Mouse (Mus musculus) spleen, embryonic (tissue): ENCODE measurements around the gene Mllt6.
"Not testable (repeated sequence)": the region's sequence is repeated elsewhere in the genome, so short reads cannot be mapped to it uniquely, and the experiment has no call there.

Source experiments
- CTCF ChIA-PET: fragments of 350-600 bp; sonication (Branson Sonifier 250); formaldehyde crosslinking; loops from one replicate; lab custom pipeline; 2022; lab: Charles Lee

Gene Mllt6

DNA sequence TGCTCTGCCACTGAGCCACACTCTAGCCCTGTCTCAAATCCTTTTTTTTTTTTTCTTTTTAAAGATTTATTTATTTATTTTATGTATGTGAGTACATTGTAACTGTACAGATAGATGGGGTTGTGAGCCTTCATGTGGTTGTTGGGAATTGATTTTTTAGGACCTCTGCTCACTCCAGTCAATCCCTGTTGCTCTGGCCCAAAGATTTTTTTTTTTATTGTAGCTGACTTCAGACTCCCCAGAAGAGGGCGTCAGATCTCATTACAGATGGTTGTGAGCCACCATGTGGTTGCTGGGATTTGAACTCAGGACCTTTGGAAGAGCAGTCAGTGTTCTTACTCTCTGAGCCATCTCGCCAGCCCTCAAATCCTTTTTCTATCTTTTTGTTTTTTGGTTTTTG lies 46.9 kb downstream of the Mllt6 start:
- CTCF ChIA-PET, result not testable (repeated sequence)

DNA sequence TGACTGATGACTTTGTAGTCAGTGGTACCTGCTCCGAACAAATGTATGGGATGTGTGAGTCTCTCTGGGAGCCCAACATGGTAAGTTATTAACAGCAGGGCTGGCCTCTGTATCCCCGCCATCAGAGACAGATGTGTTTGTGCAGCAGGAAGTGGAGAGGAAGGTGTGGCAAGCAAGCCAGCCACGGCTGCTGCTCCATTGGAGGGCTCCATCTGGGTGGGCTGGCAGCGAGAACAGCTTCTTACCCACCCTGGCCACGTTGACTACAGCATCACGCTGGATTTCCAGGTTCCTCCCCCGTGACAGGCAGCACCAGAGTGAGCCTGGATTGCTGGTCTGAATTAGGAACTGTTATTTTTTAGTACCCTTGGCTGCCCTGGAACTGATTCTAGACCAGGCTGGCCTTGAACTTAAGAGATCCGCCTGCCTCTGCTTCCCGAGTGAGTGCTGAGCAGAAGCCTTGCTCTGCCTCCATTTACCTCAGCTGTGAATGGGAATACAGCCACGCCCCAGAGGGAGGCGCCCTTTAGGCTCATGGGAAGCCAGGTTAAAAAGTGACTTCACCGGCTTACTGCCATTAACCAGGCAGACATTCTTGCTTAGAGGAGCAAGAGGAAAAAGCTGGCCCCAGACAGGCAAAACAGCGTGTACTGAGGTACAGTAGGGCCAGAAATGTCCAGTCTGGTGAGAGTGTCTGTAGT lies 48.1 kb downstream of the Mllt6 start:
- CTCF ChIA-PET, result no interaction called here

DNA sequence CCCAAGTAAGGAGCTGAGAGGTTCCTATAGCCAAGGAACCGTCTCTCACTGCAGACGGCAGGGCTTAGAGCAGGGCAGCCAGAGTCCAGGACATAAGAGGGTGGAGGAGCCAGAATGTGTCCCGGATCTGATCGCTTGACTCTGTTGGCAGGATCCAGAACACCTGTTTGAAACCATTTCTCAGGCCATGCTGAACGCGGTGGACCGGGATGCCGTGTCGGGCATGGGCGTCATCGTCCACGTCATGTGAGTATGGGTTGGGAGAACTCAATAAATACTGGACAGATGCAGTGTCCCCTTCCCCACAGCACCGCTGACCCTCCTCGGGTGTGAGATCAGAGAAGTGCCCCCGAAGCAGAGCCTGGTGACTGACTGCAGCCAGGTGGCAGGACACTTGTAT lies 49.1 kb downstream of the Mllt6 start:
- CTCF ChIA-PET, result no interaction called here

DNA sequence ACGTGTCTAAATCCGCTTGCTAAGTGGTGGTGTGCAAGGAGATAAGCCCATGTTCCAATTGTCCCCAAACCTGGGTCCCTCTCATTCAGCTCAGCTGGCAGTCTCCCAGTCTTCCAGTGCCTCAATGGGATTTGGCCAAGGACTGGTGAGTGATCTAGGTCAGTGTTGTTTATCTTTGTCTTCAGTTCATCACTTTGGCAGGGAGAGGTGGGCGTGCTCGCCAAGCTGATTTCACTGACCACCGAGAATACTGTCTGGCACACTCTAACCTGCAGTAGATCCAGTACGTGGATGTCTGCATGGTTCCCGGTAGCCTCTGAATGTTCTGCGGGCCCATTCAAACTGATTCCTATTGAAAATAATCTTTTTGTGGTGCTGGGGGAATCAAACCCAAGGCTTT lies 50.7 kb downstream of the Mllt6 start:
- CTCF ChIA-PET, result interaction anchor here (0.6 kb wide), 1 partner anchor 57 kb away, joined by 3 read pairs; no protein-coding TSS in a partner anchor

DNA sequence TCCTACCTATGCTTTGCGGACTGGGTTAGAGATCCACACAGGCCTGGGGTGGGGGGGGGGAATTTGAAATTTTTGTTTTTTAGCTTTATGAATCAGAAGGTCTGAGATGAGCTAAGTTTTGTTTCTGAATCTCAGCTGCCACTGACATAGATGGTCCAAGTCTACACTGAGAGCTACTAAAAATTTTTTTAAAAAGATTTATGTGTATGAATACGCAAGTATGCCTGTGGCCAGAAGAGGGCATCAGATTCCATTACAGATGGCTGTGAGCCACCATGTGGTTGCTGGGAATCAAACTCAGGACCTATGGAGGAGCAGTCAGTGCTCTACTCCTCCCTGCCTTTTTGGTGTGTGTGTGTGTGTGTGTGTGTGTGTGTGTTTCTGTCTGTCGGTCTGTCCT lies 51.1 kb downstream of the Mllt6 start:
- CTCF ChIA-PET, result interaction anchor here (0.6 kb wide), 1 partner anchor 56 kb away, joined by 3 read pairs; no protein-coding TSS in a partner anchor

DNA sequence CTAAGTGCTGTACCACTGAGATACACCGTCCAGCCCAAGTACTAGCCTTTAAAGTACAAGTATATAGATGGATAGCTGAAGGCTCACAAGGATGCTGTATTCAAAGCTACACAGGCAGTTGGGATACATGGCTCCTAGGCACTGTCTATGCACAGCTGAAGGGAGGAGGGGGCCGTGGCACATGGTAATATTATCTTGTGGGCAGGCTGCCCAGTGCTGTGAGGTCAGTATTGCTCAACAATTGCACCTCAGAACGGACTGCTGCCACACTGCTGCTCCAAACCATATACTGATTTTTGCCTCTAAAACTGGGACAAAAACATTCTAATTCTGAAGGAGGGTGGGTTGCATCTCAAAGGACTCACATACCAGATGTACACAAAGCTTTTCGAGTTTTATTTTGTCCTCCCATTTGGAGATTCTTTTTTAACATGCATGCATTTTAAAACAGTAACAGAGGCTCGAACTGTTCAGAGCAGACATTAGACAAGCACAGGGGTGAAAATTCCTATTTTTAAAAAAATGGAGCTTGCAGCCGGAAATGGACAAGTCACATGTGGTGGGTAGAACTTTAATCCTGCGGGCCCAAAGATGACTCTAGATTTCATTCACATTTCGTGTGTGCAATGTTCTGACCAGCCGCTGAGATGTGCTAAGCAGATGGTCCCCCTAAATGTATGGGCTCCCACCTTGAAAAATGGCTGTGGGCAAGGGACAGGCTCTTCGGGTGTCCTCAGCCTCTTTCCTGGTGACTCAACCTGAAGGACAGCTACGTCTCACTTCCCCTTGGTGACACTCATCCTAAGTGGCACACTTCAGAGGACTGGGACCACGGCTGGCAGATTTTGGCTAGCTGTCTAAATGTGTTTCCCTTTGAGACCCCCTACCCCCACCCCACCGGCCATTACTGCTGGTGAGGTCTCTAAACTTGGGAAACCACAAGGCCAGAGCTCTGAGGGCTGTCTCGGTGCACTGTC lies 51.9 kb downstream of the Mllt6 start:
- CTCF ChIA-PET, result interaction anchor here (0.6 kb wide), 1 partner anchor 23 kb away, joined by 5 read pairs; no protein-coding TSS in a partner anchor

DNA sequence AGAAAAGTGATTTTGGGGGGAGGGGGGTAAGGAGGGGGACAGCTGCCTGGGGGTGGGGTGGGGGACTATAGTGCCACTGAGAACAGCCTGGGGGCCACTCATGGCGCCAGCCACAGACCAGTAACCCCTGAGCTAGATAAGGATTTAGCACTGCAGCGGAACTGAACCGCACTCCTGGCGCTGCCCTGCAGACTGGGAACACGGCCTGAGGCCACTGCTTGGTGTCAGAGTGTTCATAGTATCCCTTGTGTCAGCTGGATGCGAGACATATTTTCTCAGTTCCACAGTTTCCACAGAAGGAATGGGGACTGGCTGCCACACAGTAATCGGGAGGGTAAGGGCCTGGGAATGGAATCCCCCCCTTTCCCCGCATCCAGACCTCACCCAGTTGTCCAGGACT lies 52.8 kb downstream of the Mllt6 start:
- CTCF ChIA-PET, result no interaction called here

DNA sequence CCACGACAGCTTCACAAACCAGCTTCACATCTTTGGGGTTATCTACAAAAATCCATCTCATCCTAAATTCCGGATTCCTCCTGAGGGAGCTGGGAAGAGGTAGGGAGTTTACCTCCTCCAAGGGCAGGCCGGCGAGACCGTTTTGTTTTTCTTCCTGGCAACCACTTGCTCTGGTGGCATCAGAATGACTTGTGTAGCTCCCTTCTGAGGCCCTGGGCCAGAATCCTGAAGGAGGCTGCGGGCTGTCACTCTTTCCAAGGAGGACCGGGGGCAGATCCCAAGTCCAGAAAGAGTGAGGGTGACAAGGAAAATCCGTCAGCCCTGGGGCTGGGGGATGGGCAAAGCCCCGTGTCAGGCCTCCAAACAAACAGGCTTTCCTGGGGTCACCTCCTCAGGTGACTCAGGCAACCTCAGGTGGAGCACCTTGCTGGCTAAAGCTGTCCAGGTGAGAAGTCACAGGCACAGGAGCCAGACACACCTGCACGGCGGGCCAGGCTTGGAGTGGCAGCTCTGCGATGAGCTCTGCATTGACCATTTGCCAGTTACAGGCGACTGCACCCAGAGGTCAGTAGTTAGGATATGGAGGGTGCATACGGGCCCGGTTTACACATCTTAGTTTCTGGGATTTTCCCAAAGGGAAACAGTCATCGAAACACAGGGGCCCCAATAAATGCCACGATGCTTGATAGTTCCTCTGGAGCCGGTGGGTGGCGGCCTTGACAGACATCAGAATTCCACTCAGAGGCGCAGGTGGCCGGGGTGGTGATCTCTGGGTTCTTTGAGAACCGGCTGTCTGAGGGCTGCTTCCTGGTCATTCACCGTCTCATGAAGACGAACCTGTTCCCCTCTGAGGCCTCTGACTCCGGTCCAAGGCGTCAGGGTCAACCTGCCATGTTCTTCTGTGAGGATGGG lies 54.4 kb downstream of the Mllt6 start:
- CTCF ChIA-PET, result interaction anchor here (0.8 kb wide), 1 partner anchor 9 kb away, joined by 3 read pairs; no protein-coding TSS in a partner anchor

DNA sequence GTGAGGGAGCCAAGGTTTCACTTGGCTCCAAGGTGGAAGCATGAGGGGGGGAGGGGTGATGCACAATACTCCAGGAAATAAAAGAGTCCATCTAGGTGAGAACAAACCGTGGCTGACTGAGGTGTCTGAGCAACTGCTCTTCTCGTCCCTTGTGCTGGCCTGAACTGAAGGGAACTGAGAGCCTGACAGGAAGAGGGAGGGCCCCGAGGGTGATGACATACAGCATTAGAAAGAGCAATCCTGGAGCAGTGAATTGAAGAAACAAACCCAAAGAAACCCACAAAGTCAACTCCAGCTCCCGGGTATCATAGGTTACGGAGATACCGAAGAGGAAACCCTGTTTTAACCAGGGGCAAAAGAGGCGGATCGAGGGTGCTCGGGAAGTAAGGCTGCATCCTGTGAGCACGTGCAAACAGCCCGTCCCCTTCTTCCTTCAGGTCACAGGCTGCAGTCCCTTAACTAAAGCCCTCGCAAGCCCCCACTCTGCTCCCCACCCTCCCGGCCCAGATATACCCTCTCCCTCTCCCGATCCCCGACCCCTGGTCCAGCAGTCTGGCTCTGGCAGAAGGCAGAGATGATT lies 55.2 kb downstream of the Mllt6 start:
- CTCF ChIA-PET, result no interaction called here

DNA sequence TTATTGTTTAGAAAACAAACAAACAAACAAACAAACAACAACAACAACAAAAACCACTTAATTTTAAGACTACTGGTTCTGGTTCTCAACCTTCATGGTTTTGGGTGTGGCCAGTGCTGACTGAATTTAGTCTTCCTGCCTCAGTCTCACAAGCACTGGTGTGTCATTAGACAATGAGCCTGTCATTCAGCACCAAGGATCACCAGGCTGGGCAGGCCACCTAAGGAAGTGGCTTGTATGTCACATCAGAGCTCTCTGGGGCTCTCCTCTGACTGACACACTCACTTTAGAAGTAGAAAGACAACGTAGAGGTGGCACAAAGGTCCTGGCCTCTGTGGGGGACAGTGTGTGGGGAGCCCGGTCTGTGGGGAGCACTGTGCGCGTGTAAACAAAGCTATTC lies 55.8 kb downstream of the Mllt6 start:
- CTCF ChIA-PET, result no interaction called here

DNA sequence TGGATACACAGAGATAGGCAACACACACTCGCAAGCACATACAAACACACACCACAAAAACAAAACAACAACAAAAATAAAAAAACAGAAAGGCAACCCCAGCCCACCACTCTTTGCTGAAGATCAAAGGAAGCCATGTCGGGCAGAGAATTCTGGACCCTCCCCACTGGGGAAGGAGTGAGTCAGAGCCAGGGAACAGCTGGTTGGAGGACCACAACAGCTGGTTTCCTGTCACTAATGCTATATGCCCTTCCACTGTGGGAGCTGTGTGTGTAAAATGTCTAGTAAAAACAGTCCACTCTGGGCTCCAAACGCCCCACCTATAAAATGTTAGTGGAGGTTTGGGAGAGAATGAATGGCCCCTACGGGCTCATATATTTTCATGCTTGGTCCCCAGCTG lies 58.1 kb downstream of the Mllt6 start:
- CTCF ChIA-PET, result no interaction called here

DNA sequence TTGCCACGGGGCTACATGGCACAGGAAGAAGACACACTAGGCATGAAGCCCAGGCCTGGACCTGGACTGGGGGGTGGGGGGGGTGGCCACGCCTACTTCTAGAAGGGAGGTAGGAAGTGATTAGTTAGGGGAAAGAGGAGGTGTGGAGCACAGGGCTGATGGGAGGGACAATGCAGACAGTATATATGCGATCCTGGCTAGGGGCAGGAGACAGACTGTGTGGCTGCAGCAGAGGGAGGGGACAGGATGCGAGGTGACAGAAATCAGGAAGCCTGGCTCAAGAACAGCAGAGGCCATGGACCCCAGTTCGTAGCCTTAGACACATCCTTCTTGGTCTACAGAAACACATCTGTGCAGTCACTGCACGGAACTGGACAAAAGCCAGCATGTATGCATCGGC lies 60.5 kb downstream of the Mllt6 start:
- CTCF ChIA-PET, result no interaction called here

DNA sequence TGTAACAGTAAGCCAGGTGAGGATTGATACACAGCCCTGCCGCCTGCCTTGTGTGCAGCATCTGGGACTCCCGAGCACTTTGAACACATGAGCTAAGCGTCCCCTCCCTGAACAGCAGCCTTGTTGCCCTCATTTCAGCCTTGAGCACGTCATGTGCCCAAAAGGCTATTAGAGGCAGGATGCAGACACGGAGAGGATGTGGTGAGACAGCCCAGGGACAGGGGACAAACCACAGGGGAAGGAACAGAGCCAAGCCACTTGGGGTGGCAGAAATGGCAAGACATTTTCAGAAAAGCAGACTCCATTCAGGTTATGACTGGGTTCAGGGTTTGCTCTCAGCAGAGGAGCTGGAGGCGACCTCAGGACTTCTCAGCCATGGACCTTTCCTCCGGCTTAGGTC lies 65.1 kb downstream of the Mllt6 start:
- CTCF ChIA-PET, result no interaction called here

DNA sequence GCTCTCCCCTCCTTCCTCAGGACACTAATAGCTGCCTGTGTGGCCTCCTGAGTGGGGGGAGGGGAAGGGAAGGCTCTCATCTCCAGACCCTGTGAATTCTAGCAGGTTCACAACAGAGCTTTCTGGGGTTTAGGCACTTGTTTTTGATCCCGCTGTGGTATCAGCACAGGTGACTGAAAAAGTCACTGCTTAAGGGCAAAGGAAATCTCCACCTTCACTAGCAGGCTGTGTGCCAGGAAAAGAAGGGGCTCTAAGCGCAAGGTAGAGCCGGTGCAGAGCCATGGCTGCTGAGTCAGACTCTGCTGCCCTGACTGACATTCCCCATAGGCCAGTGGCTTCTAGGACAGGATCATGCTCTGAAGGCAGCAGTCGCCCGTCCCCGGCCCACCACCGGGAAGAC lies 65.5 kb downstream of the Mllt6 start:
- CTCF ChIA-PET, result no interaction called here

DNA sequence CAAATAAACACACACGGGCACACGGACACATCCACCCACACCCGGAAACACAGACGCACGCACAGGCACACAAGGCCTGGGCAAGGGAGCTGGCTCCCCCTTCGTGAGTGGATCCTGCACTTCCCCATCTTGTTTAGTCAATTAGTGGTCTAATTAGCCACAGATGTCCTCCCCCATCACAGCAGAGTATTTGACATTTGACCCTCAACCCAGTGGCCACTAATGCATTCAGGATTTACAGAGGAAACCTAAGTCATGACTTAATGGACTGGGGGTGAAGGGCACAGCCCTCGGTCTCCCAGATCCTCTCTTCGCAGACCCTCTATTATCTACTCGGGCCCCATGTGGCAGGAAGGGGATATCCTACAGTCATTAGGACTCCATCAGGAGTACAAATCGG lies 70.5 kb downstream of the Mllt6 start:
- CTCF ChIA-PET, result interaction anchor here (0.7 kb wide), 1 partner anchor 58 kb away, joined by 4 read pairs; no protein-coding TSS in a partner anchor

DNA sequence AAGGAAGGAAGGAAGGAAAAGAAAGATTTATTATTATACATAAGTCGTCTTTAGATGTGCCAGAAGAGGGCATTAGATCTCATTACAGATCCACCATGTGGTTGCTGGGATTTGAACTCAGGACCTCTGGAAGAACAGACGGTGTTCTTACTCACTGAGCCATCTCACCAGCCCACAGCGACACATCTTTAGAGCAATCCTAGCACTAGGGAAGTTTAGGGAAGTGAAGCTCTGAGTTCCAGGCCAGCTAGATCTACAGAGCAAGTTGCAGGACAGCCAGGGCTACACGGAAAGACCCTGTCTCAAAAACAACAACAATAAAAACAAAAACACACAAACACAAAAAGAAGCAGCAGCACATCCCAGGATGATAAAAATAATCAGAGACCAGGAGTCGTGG lies 71.6 kb downstream of the Mllt6 start:
- CTCF ChIA-PET, result not testable (repeated sequence)
